Comparison of ENCODE assay signal across 8 mouse cellular contexts in the genomic region with DNA sequence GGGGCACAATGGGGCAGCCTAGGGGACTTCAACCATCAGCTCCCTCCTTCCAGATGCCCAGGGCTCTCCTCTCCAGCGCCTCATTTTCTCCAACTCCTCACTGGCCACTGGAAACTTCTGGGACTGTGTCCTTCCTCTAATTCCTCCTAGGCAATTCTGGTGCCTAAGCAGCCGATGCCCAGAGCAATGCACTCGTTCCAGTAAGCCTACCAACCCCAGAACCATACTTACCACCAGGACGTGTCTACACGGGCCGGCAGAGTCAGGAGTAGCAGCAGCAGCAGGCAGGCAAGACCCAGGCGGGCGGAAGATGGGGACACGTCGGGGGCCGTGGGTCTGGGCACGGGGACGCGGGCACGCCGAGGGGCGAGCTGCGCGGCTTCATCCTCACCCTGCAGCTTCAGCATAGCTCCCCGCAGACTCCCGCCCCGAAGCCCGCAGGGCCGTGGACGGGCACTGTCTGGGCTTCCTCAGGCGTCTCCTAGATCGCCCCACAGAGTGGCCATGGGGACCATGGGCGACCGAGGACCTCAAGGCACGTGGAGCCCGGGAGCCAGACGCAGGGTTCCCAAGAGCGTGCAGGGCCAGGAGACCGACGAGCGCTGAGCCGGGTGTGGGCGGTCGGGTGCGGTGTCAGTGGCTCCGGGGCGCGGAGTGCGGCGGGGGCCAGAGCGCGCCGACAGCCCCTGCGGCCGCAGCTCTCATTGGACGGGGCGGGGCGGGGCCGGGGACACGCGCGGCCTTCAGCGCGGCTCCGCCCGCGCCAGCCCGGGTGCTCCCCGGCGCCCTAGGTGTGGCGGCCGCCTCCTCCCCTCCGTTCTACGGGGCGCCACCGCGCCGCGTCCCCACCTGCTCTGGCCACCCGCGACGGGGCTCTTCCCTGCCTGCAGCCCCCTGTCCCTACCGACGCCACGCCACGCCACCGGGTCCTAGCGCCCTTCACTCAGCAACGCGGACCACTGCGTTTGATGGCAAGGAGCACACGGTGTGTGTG. TPM values are rescaled to one million over a fixed set of nuclear protein-coding genes. Genes with fewer than 3 reads are reported as not detected.
DNase-seq lines count a peak whose midpoint lies in the region; ATAC-seq and TF ChIP-seq lines count a peak whose summit lies in the region.

A gene (minus strand): TSS at position 856 of the 994 bp plus-strand sequence.

- H3K27ac ChIP-seq in cerebellum, adult 2 months (ENCODE audit: insufficient read depth, low read length), result no peak within 1 kb of the TSS
- no peak within 1 kb of the TSS for H3K27ac ChIP-seq in embryonic fibroblast, embryonic 13.5 days (ENCODE audit: insufficient read depth, low read length)
- no peak within 1 kb of the TSS for H3K27ac ChIP-seq in hindbrain, embryonic 16.5 days (ENCODE audit: low read depth, low read length)

- no peak for TF ChIP-seq POLR2A in cerebellum, adult 2 months (IDR thresholded peaks at IDR 0.05; ENCODE audit: borderline replicate concordance, insufficient read depth, low read length)
- TF ChIP-seq POLR2A in embryonic fibroblast, embryonic 13.5 days (IDR thresholded peaks at IDR 0.05; ENCODE audit: low read depth, low read length), result no peak

- H3K4me1 ChIP-seq in cerebellum, adult 2 months (ENCODE audit: control insufficient read depth, insufficient read depth, low read length), result peaks cover 5% of the 10 kb centered on the region; the same call in 1 of the 2 replicates
- H3K4me1 ChIP-seq in embryonic fibroblast, embryonic 13.5 days (ENCODE audit: control insufficient read depth, insufficient read depth, low read length), result no peaks in the 10 kb centered on the region
- H3K4me1 ChIP-seq in hindbrain, embryonic 16.5 days (ENCODE audit: control insufficient read depth, insufficient read depth, low read depth, low read length), result peaks cover 10% of the 10 kb centered on the region

- peak within 1 kb of the TSS; percentile 8 for H3K4me3 ChIP-seq in cerebellum, adult 2 months (replicated peaks; ENCODE audit: insufficient read depth, low read depth, low read length)
- peak within 1 kb of the TSS; percentile 29 for H3K4me3 ChIP-seq in embryonic fibroblast, embryonic 13.5 days (ENCODE audit: insufficient read depth, low read length)
- peak within 1 kb of the TSS; percentile 66 for H3K4me3 ChIP-seq in hindbrain, embryonic 16.5 days (ENCODE audit: low read length)

- no peak for TF ChIP-seq CTCF in cerebellum, adult 2 months (IDR thresholded peaks at IDR 0.05; ENCODE audit: borderline replicate concordance, insufficient read depth, low read depth, low read length)
- no peak for TF ChIP-seq CTCF in embryonic fibroblast, embryonic 13.5 days (IDR thresholded peaks at IDR 0.05; ENCODE audit: borderline replicate concordance, insufficient read depth, low read length)

- H3K27me3 ChIP-seq in cerebellum, adult 2 months (ENCODE audit: control insufficient read depth, insufficient read depth, low read length), result peaks cover 7% of the 10 kb centered on the region; the same call in 1 of the 2 replicates
- H3K27me3 ChIP-seq in hindbrain, embryonic 16.5 days (replicated peaks; ENCODE audit: control insufficient read depth, insufficient read depth, low read length), result peaks cover 41% of the 10 kb centered on the region

- H3K4me2 ChIP-seq in hindbrain, embryonic 16.5 days (ENCODE audit: low read length), result peak within 1 kb of the TSS; percentile 73

- H3K9me3 ChIP-seq in hindbrain, embryonic 16.5 days (ENCODE audit: control insufficient read depth, low read length), result no peaks in the 10 kb centered on the region

- peak; percentile 63 for ATAC-seq in hindbrain, embryonic 16.5 days

- H3K36me3 ChIP-seq in hindbrain, embryonic 16.5 days (ENCODE audit: control insufficient read depth, insufficient read depth, low read length), result no peaks in the 10 kb centered on the region

- peak within 1 kb of the TSS; percentile 64 for H3K9ac ChIP-seq in hindbrain, embryonic 16.5 days (ENCODE audit: low read depth, low read length)

- DNase-seq in cerebellum, adult 2 months, result no peak
- no peak for DNase-seq in cerebellum, adult 11-12 months
- DNase-seq in CD4-positive, CD25-positive, alpha-beta regulatory T cell, adult 2 months (ENCODE audit: low read depth, low spot score), result peak; percentile 46
- peak; percentile 41 for DNase-seq in lung, postnatal 10 days
- DNase-seq in thymus, postnatal 36 days, result peak; percentile 8 to 23
- DNase-seq in adipocyte (ENCODE audit: low spot score), result no peak

- 2% methylated on average over 62 of the region's 87 CpGs for WGBS in cerebellum, adult 2 months
- 2% methylated on average over 49 of the region's 87 CpGs for WGBS in hindbrain, embryonic 16.5 days

RNA-seq across cellular contexts. Expression of the gene that starts here (rescaled TPM):
- polyA plus RNA-seq in cerebellum, adult 2 months (2012; rRNA removed), result 0.40 and 0.44 TPM in 2 replicates
- 2.5 and 3.6 TPM in 2 replicates for polyA plus RNA-seq in embryonic fibroblast, embryonic 13.5 days (2011; ENCODE audit: insufficient read length, low read depth, missing spikeins)
- 0.78 and 0.80 TPM in 2 replicates for polyA plus RNA-seq in hindbrain, embryonic 16.5 days (2015; fragmentation: Nextera tagmentation; extraction: Ambion mirVana)

Comparison
In these comparisons a context has a peak if more than half of its experiments do, and no peak if none do; other contexts are left out.
1. Peak in ATAC-seq, H3K4me3 ChIP-seq, H3K9ac ChIP-seq and H3K4me2 ChIP-seq in hindbrain, embryonic 16.5 days; RNA of the gene not detected or under 1 TPM.
2. DNase-seq: peak in CD4-positive, CD25-positive, alpha-beta regulatory T cell, adult 2 months (single experiment), lung, postnatal 10 days (single experiment) and thymus, postnatal 36 days (2 of 2); none in cerebellum, adult 2 months (0 of 2), cerebellum, adult 11-12 months (single experiment) and adipocyte (single experiment).
3. H3K4me3 ChIP-seq: peak in every context shown above with its lines; median percentile 66 in hindbrain, embryonic 16.5 days; 29 in embryonic fibroblast, embryonic 13.5 days; 8 in cerebellum, adult 2 months.